Mouse (Mus musculus) heart, adult 2 months (tissue): ENCODE measurements around the gene Cldnd2. TPM values are rescaled to one million over a fixed set of nuclear protein-coding genes. Genes with fewer than 3 reads are reported as not detected.
A peak's percentile ranks its signal among the peaks of the same experiment; 100 is the strongest.

Source experiments
- DNase-seq, 2 experiments: peaks; one replicate each; pipeline ENCODE4 v3.0.0; 2021
- H3K27ac ChIP-seq: fragments of 200-600 bp; 2 replicates; pipeline ENCODE4 v1.8.1; 2022
- H3K27me3 ChIP-seq: fragments of 200-500 bp; 2 replicates; pipeline ENCODE4 v1.6.1; 2012; ENCODE audit warnings: mild to moderate bottlenecking, low read length, inconsistent platforms, mixed read lengths; ENCODE audit not compliant: control insufficient read depth, insufficient read depth
- H3K36me3 ChIP-seq: fragments of 200-500 bp; 2 replicates; pipeline ENCODE4 v1.6.1; 2012; ENCODE audit warnings: low read length, inconsistent platforms; ENCODE audit not compliant: control insufficient read depth, insufficient read depth
- H3K4me1 ChIP-seq: fragments of 200-500 bp; 2 replicates; pipeline ENCODE4 v1.6.1; 2011; ENCODE audit warnings: low read length; ENCODE audit not compliant: control insufficient read depth, insufficient read depth
- H3K4me3 ChIP-seq: fragments of 200-600 bp; 2 replicates; pipeline ENCODE4 v1.8.1; 2022
- H3K79me2 ChIP-seq: fragments of 200-500 bp; replicated peaks from 2 replicates; pipeline ENCODE4 v1.6.1; 2012; ENCODE audit warnings: mild to moderate bottlenecking, inconsistent platforms, low read length, moderate library complexity, mixed read lengths; ENCODE audit not compliant: control insufficient read depth, insufficient read depth
- H3K9ac ChIP-seq: fragments of 200-500 bp; 2 replicates; pipeline ENCODE4 v1.6.1; 2012; ENCODE audit warnings: low read depth, mild to moderate bottlenecking, control low read depth, inconsistent platforms, low read length, mixed read lengths
- CTCF ChIP-seq: fragments of 200-600 bp; IDR thresholded peaks from 2 replicates; pipeline ENCODE4 v1.8.1; 2022; ENCODE audit warnings: antibody characterized with exemption, mild to moderate bottlenecking, moderate library complexity
- EP300 ChIP-seq: fragments of 200-500 bp; IDR thresholded peaks from 2 replicates; pipeline ENCODE4 v1.6.1; 2011; ENCODE audit warnings: low read depth, low read length, control low read depth; ENCODE audit not compliant: insufficient read depth
- POLR2A ChIP-seq: fragments of 200-500 bp; IDR thresholded peaks from 2 replicates; pipeline ENCODE4 v1.6.1; 2011; ENCODE audit warnings: mild to moderate bottlenecking, low read depth, low read length, control low read depth; ENCODE audit not compliant: insufficient read depth
- WGBS: fragments of 180-500 bp; shearing (Covaris S2); methylation state at CpG from one replicate; pipeline ENCODE4 v1.1.7; 2018; 5-methylcytosine and 5-hydroxymethylcytosine counted together
- intact Hi-C: fragments of 180-260 bp; cut with DNase I; formaldehyde crosslinking; loops from one replicate; pipeline ENCODE4 v1.15.1; 2025
- long read RNA-seq: library from polyadenylated mRNA; stranded (forward); transcript quantifications from one replicate; pipeline ENCODE4 v2.0.0, GENCODE M21; 2021
- polyA plus RNA-seq: library from polyadenylated mRNA; depleted of rRNA; stranded (reverse); fragments of >200 nt; gene quantifications from 2 replicates; pipeline ENCODE4 v1.2.3, GENCODE M21; 2012; rRNA removed
- total RNA-seq, 2 experiments: library from RNA; stranded (reverse); gene quantifications; 2 replicates each; pipeline ENCODE4 v1.2.3; 2021

The Cldnd2 gene
- total RNA-seq = not detected
- polyA plus RNA-seq = not detected in 2 replicates
- long read RNA-seq = 0 reads

GRCm38 (mm10) chr7:43440482-43440881 is at the start of gene Cldnd2:
Gene Cldnd2, plus strand, starts transcription at chr7:43440782.
- Histone ChIP-seq H3K9ac (no peak within 1 kb of the TSS), H3K27me3 (no peaks in the 10 kb centered on the region), H3K4me3 (no peak within 1 kb of the TSS), H3K36me3 (no peaks in the 10 kb centered on the region), H3K27ac (no peak within 1 kb of the TSS), H3K4me1 (no peaks in the 10 kb centered on the region; the same call in 1 of the 2 replicates), H3K79me2 (no peaks in the 10 kb centered on the region)
- TF ChIP-seq CTCF (no peak), POLR2A (no peak), EP300 (no peak)
- intact Hi-C loops = loop anchor here (5.0 kb wide), 2 partner anchors 128 to 232 kb away; partner anchors contain the start of genes Ctu1 and Zfp715
- no peak for DNase-seq
- 80% methylated on average over 6 of the region's 6 CpGs for WGBS

- WGBS = 56% methylated on average over 8 of the region's 8 CpGs
- H3K4me1 ChIP-seq = no peaks in the 10 kb centered on the region
- H3K27me3 ChIP-seq = no peaks in the 10 kb centered on the region; the same call in 1 of the 2 replicates
- H3K36me3 ChIP-seq = no peaks in the 10 kb centered on the region
- no peak overlapping the region for H3K4me3 ChIP-seq
- no peak overlapping the region for H3K9ac ChIP-seq
- no peaks in the 10 kb centered on the region for H3K79me2 ChIP-seq
- intact Hi-C loops = no loop called here
- H3K27ac ChIP-seq = no peak overlapping the region
- TF ChIP-seq EP300 (no peak), POLR2A (no peak), CTCF (no peak)
- peak in 1 of 2 experiments; percentile 13 for DNase-seq
These were observed 48.0 kb upstream of the Cldnd2 start for GRCm38 (mm10) chr7:43392349-43393121.

- H3K9ac ChIP-seq = no peak overlapping the region
- no peaks in the 10 kb centered on the region for H3K27me3 ChIP-seq
- H3K27ac ChIP-seq = no peak overlapping the region
- no peak overlapping the region for H3K4me3 ChIP-seq
- intact Hi-C loops = no loop called here
- H3K4me1 ChIP-seq = no peaks in the 10 kb centered on the region
- 70% methylated on average over 2 of the region's 2 CpGs for WGBS
- H3K36me3 ChIP-seq = no peaks in the 10 kb centered on the region
- H3K79me2 ChIP-seq = no peaks in the 10 kb centered on the region
- TF ChIP-seq EP300 (no peak), CTCF (no peak), POLR2A (no peak)
- no peak for DNase-seq
These were observed 41.1 kb upstream of the Cldnd2 start for GRCm38 (mm10) chr7:43399501-43399900.

GRCm38 (mm10) chr7:43402718-43403117 is 37.9 kb upstream of the Cldnd2 start:
- Histone ChIP-seq H3K79me2 (no peaks in the 10 kb centered on the region), H3K27me3 (no peaks in the 10 kb centered on the region), H3K4me1 (no peaks in the 10 kb centered on the region), H3K9ac (no peak overlapping the region), H3K4me3 (no peak overlapping the region), H3K36me3 (no peaks in the 10 kb centered on the region), H3K27ac (no peak overlapping the region)
- intact Hi-C loops = no loop called here
- no peak for TF ChIP-seq EP300
- TF ChIP-seq CTCF = no peak
- no peak for TF ChIP-seq POLR2A
- WGBS = 17% methylated on average over 2 of the region's 2 CpGs
- DNase-seq = no peak

- H3K79me2 ChIP-seq = no peaks in the 10 kb centered on the region
- TF ChIP-seq POLR2A (no peak), EP300 (no peak), CTCF (no peak)
- H3K27me3 ChIP-seq = no peaks in the 10 kb centered on the region
- no peak overlapping the region for H3K4me3 ChIP-seq
- no peaks in the 10 kb centered on the region for H3K4me1 ChIP-seq
- no peak for DNase-seq
- 79% methylated on average over 3 of the region's 3 CpGs for WGBS
- intact Hi-C loops = no loop called here
- no peak overlapping the region for H3K27ac ChIP-seq
- no peak overlapping the region for H3K9ac ChIP-seq
- no peaks in the 10 kb centered on the region for H3K36me3 ChIP-seq
These were observed 33.0 kb upstream of the Cldnd2 start for GRCm38 (mm10) chr7:43407573-43407972.

GRCm38 (mm10) chr7:43408131-43408553 is 32.4 kb upstream of the Cldnd2 start, which contains the start of gene Siglecg:
Gene Siglecg, plus strand, starts transcription at chr7:43408204.
- Histone ChIP-seq H3K27me3 (no peaks in the 10 kb centered on the region), H3K4me1 (no peaks in the 10 kb centered on the region), H3K79me2 (no peaks in the 10 kb centered on the region), H3K9ac (no peak within 1 kb of the TSS), H3K27ac (no peak within 1 kb of the TSS), H3K4me3 (no peak within 1 kb of the TSS), H3K36me3 (no peaks in the 10 kb centered on the region)
- 57% methylated on average over 4 of the region's 4 CpGs for whole genome bisulfite sequencing
- intact Hi-C loops = no loop called here
- TF ChIP-seq EP300 (no peak), POLR2A (no peak), CTCF (no peak)
- peak in 1 of 2 experiments; percentile 7 for DNase-seq
